In the genomic region with DNA sequence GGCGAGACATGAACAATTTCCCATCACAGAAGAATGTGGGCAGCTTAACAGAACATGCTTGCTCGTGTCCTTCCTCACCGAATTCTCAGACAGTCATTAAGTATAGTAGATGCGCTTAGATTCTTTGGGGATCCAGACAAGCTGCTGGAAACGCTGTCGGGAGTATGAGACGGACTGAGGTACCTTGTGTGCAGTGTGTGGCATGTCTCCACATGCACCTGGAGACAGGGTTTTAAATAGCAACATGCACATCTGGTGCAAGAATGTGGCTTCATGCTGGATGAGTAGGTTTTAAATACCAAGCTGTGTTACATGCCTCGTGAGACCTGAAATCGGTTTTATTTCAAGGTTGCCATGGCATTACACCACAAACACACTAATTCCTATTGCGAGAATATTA, we compare ENCODE assay signal across 13 mouse cellular contexts.
DNase-seq lines count a peak whose midpoint lies in the region; ATAC-seq and TF ChIP-seq lines count a peak whose summit lies in the region.
"Had no signal": no experiment of that assay in that cellular context is flagged by ENCODE, and none has a peak within 500 bp of the region (broad histone marks: within the 10 kb centered on the region; RNA-seq: fewer than 3 reads in every experiment).

No protein-coding gene starts in this region.

- H3K9me3 ChIP-seq in hindbrain, postnatal 0 days (ENCODE audit: low read length) = peaks cover 58% of the 10 kb centered on the region
- peaks cover 72% of the 10 kb centered on the region for H3K9me3 ChIP-seq in hindbrain, embryonic 12.5 days (replicated peaks)
- peaks cover 35% of the 10 kb centered on the region for H3K9me3 ChIP-seq in CH12.LX (replicated peaks; ENCODE audit: low read length)
- peaks cover 74% of the 10 kb centered on the region for H3K9me3 ChIP-seq in limb, embryonic 12.5 days

- no peak for TF ChIP-seq RAD21 in CH12.LX (IDR thresholded peaks at IDR 0.05; ENCODE audit: low read depth, low read length)

- no peaks in the 10 kb centered on the region for H3K27me3 ChIP-seq in hindbrain, postnatal 0 days (ENCODE audit: insufficient read depth, low read length)
- no peaks in the 10 kb centered on the region for H3K27me3 ChIP-seq in hindbrain, embryonic 12.5 days
- H3K27me3 ChIP-seq in CH12.LX (replicated peaks) = no peaks in the 10 kb centered on the region
- no peaks in the 10 kb centered on the region for H3K27me3 ChIP-seq in limb, embryonic 12.5 days

- H3K4me1 ChIP-seq in hindbrain, postnatal 0 days (ENCODE audit: insufficient read depth, low read length) = no peaks in the 10 kb centered on the region
- H3K4me1 ChIP-seq in hindbrain, embryonic 12.5 days = no peaks in the 10 kb centered on the region
- H3K4me1 ChIP-seq in CH12.LX (ENCODE audit: control insufficient read depth in 1 of 2, insufficient read depth in 2 of 2) = peaks cover 4 to 29% of the 10 kb centered on the region in 2 experiments; a peak in 3 of 4 replicates
- H3K4me1 ChIP-seq in limb, embryonic 12.5 days (replicated peaks) = peaks cover 3% of the 10 kb centered on the region; the same call in 1 of the 2 replicates

- no peak overlapping the region for H3K27ac ChIP-seq in hindbrain, postnatal 0 days
- no peak overlapping the region for H3K27ac ChIP-seq in hindbrain, embryonic 12.5 days
- no peak overlapping the region for H3K27ac ChIP-seq in CH12.LX (ENCODE audit: insufficient read depth, low read depth)
- H3K27ac ChIP-seq in limb, embryonic 12.5 days = peak overlapping the region; percentile 24; the same call in 1 of the 2 replicates

- dilution Hi-C loops in CH12.LX (cut with MboI; ENCODE audit: extremely low pct_ligation_motif_present, extremely low pct_unique_long_range_greater_than_20kb, low sequenced_read_pairs) = no loop called here

- in situ Hi-C loops in CH12.LX (cut with MboI; ENCODE audit: low pct_ligation_motif_present, low pct_unique_long_range_greater_than_20kb, low sequenced_read_pairs) = no loop called here

- H3K4me3 ChIP-seq in hindbrain, postnatal 0 days (ENCODE audit: low read length) = no peak overlapping the region
- no peak overlapping the region for H3K4me3 ChIP-seq in hindbrain, embryonic 12.5 days
- H3K4me3 ChIP-seq in CH12.LX (replicated peaks in 1 of 3; ENCODE audit: low read depth in 2 of 3, low read length in 2 of 3, poor library complexity in 1 of 3) = no peak overlapping the region
- H3K4me3 ChIP-seq in limb, embryonic 12.5 days (replicated peaks) = no peak overlapping the region

- TF ChIP-seq POLR2A in CH12.LX (IDR thresholded peaks at IDR 0.05; ENCODE audit: low read depth, low read length) = no peak

- H3K9ac ChIP-seq in hindbrain, postnatal 0 days (replicated peaks; ENCODE audit: low read length) = no peak overlapping the region
- no peak overlapping the region for H3K9ac ChIP-seq in hindbrain, embryonic 12.5 days
- H3K9ac ChIP-seq in CH12.LX (ENCODE audit: insufficient read depth, low read depth) = no peak overlapping the region
- no peak overlapping the region for H3K9ac ChIP-seq in limb, embryonic 12.5 days (replicated peaks)

- TF ChIP-seq CTCF in hindbrain, postnatal 0 days (IDR thresholded peaks at IDR 0.05; ENCODE audit: low read depth) = no peak
- TF ChIP-seq CTCF in CH12.LX (conservative IDR thresholded peaks at IDR 0.05 in 1 of 2, IDR thresholded peaks at IDR 0.05 in 1 of 2; ENCODE audit: low read depth in 2 of 2, low read length in 2 of 2) = no peak

- TF ChIP-seq EP300 in CH12.LX (IDR thresholded peaks at IDR 0.05; ENCODE audit: low read length) = peak; percentile 55; the same call in 1 of the 2 replicates

- H3K36me3 ChIP-seq in hindbrain, postnatal 0 days (ENCODE audit: insufficient read depth, low read length) = no peaks in the 10 kb centered on the region
- no peaks in the 10 kb centered on the region for H3K36me3 ChIP-seq in hindbrain, embryonic 12.5 days
- no peaks in the 10 kb centered on the region for H3K36me3 ChIP-seq in CH12.LX (replicated peaks in 1 of 2; ENCODE audit: control insufficient read depth in 1 of 2, insufficient read depth in 1 of 2, low read length in 1 of 2)
- no peaks in the 10 kb centered on the region for H3K36me3 ChIP-seq in limb, embryonic 12.5 days

- 83% methylated on average over 10 of the region's 10 CpGs for WGBS in hindbrain, postnatal 0 days
- 84% methylated on average over 10 of the region's 10 CpGs for WGBS in hindbrain, embryonic 12.5 days
- 73% methylated on average over 10 of the region's 10 CpGs for WGBS in limb, embryonic 12.5 days

- DNase-seq in hindbrain, postnatal 0 days (ENCODE audit: low spot score) = peak; percentile 35
- DNase-seq in A20 (ENCODE audit: low read depth, low spot score) (peak; percentile 84), CH12.LX (ENCODE audit: extremely low read depth) (peak; percentile 61), liver (no peak)
- DNase-seq in kidney, postnatal 14 days = no peak
- no peak for DNase-seq in urinary bladder, adult 18-20 months (ENCODE audit: low spot score in 2 of 2)
- DNase-seq: adrenal gland, adult 2 months; cerebellum, postnatal 36 days; heart, adult 11 months; heart, postnatal 14 days; kidney, adult 8-10 months had no signal

- ATAC-seq in hindbrain, postnatal 0 days = peak; percentile 15; the same call in 1 of the 2 replicates
- ATAC-seq in hindbrain, embryonic 12.5 days (ENCODE audit: low FRiP score) = no peak
- peak; percentile 26; the same call in 1 of the 2 replicates for ATAC-seq in limb, embryonic 12.5 days (ENCODE audit: insufficient number of reproducible peaks, insufficient read depth, low FRiP score, low TSS enrichment, low read depth)

- no peak overlapping the region for H3K4me2 ChIP-seq in hindbrain, postnatal 0 days (ENCODE audit: low read depth, low read length)
- H3K4me2 ChIP-seq in hindbrain, embryonic 12.5 days (replicated peaks) = no peak overlapping the region
- H3K4me2 ChIP-seq in CH12.LX (ENCODE audit: insufficient read depth, low read depth, poor library complexity, severe bottlenecking) = peak overlapping the region; percentile 52
- H3K4me2 ChIP-seq in limb, embryonic 12.5 days = no peak overlapping the region

- no peaks in the 10 kb centered on the region for H3K79me2 ChIP-seq in CH12.LX (replicated peaks; ENCODE audit: control insufficient read depth, extremely low read depth, insufficient read depth, poor library complexity, severe bottlenecking)

TF ChIP-seq in CH12.LX, 34 proteins besides CTCF, POLR2A, EP300 and RAD21:
- TF ChIP-seq ZMIZ1 (IDR thresholded peaks at IDR 0.05; ENCODE audit: low read depth, low read length) (no peak), CHD2 (IDR thresholded peaks at IDR 0.05; ENCODE audit: low read length) (0 out of 2 replicates have a peak, but pooled peaks have one; percentile 1), GABPA (IDR thresholded peaks at IDR 0.05; ENCODE audit: insufficient replicate concordance, low read depth, low read length) (no peak), CHD1 (IDR thresholded peaks at IDR 0.05; ENCODE audit: low read depth, low read length) (peak; percentile 74; the same call in 1 of the 2 replicates), MAZ (IDR thresholded peaks at IDR 0.05; ENCODE audit: low read depth, low read length) (no peak), HCFC1 (IDR thresholded peaks at IDR 0.05; ENCODE audit: low read depth, low read length) (no peak), NELFE (IDR thresholded peaks at IDR 0.05; ENCODE audit: low read depth, low read length) (no peak), SMC3 (IDR thresholded peaks at IDR 0.05; ENCODE audit: low read depth, low read length) (no peak), RCOR1 (conservative IDR thresholded peaks at IDR 0.05; ENCODE audit: low read depth, low read length) (no peak), USF2 (conservative IDR thresholded peaks at IDR 0.05; ENCODE audit: low read depth, low read length) (no peak), TBP (conservative IDR thresholded peaks at IDR 0.05; ENCODE audit: low read depth, low read length) (no peak), POLR2AphosphoS2 (IDR thresholded peaks at IDR 0.05; ENCODE audit: low read depth, low read length) (no peak), NRF1 (IDR thresholded peaks at IDR 0.05; ENCODE audit: low read depth, low read length) (no peak), MXI1 (IDR thresholded peaks at IDR 0.05; ENCODE audit: low read depth, low read length) (0 out of 2 replicates have a peak, but pooled peaks have one; percentile 20), ZC3H11A (IDR thresholded peaks at IDR 0.05; ENCODE audit: low read depth, low read length) (no peak), MAX (IDR thresholded peaks at IDR 0.05; ENCODE audit: low read length) (peak; percentile 80), MYC (IDR thresholded peaks at IDR 0.05; ENCODE audit: low read depth, low read length) (peak; percentile 81), USF1 (IDR thresholded peaks at IDR 0.05; ENCODE audit: low read depth, low read length) (no peak), JUND (conservative IDR thresholded peaks at IDR 0.05; ENCODE audit: low read depth, low read length) (no peak), IRF4 (IDR thresholded peaks at IDR 0.05; ENCODE audit: low read depth, low read length) (peak; percentile 22; the same call in 1 of the 2 replicates), ELF1 (IDR thresholded peaks at IDR 0.05; ENCODE audit: low read depth, low read length) (no peak), MEF2A (IDR thresholded peaks at IDR 0.05; ENCODE audit: borderline replicate concordance, low read depth, low read length) (peak; percentile 63; the same call in 1 of the 2 replicates), ZKSCAN1 (IDR thresholded peaks at IDR 0.05; ENCODE audit: borderline replicate concordance, low read depth, low read length) (no peak), BHLHE40 (IDR thresholded peaks at IDR 0.05; ENCODE audit: low read depth, low read length) (peak; percentile 46), KAT2A (IDR thresholded peaks at IDR 0.05; ENCODE audit: insufficient replicate concordance, low read length) (no peak), ZNF384 (IDR thresholded peaks at IDR 0.05; ENCODE audit: low read depth, low read length) (no peak), UBTF (IDR thresholded peaks at IDR 0.05; ENCODE audit: low read depth, low read length) (no peak), E2F4 (IDR thresholded peaks at IDR 0.05; ENCODE audit: insufficient replicate concordance, low read depth, low read length) (no peak), JUN (IDR thresholded peaks at IDR 0.05; ENCODE audit: insufficient read depth, low read depth, low read length) (no peak), PAX5 (IDR thresholded peaks at IDR 0.05; ENCODE audit: low read length) (no peak), TCF12 (IDR thresholded peaks at IDR 0.05; ENCODE audit: low read depth, low read length) (peak; percentile 86; the same call in 1 of the 2 replicates), MAFK (IDR thresholded peaks at IDR 0.05; ENCODE audit: insufficient replicate concordance, low read length) (no peak), ETS1 (conservative IDR thresholded peaks at IDR 0.05; ENCODE audit: low read depth, low read length) (peak; percentile 74)

Comparison
In these comparisons a context has a peak if more than half of its experiments do, and no peak if none do; other contexts are left out.
1. DNase-seq: peak in hindbrain, postnatal 0 days (single experiment), A20 (single experiment) and CH12.LX (single experiment); none in liver (single experiment), kidney, postnatal 14 days (single experiment) and urinary bladder, adult 18-20 months (0 of 2).